Mouse (Mus musculus) heart, adult 2 months (tissue): ENCODE results near the gene Fcho2.

Source experiments
- CTCF ChIP-seq: fragments of 200-600 bp; IDR thresholded peaks from 2 replicates; pipeline ENCODE4 v1.8.1; 2022; ENCODE audit warnings: antibody characterized with exemption, mild to moderate bottlenecking, moderate library complexity
- EP300 ChIP-seq: fragments of 200-500 bp; IDR thresholded peaks from 2 replicates; pipeline ENCODE4 v1.6.1; 2011; ENCODE audit warnings: low read depth, low read length, control low read depth; ENCODE audit not compliant: insufficient read depth
- POLR2A ChIP-seq: fragments of 200-500 bp; IDR thresholded peaks from 2 replicates; pipeline ENCODE4 v1.6.1; 2011; ENCODE audit warnings: mild to moderate bottlenecking, low read depth, low read length, control low read depth; ENCODE audit not compliant: insufficient read depth

- TF ChIP-seq POLR2A (no peak), CTCF (0 out of 2 replicates have a peak, but pooled peaks have one; percentile 3), EP300 (no peak)
Measured at GRCm38 (mm10) chr13:98786970-98787685, 28.1 kb downstream of the Fcho2 start.
